Mouse (Mus musculus): ENCODE measurements around the gene Arf4.

- TF ChIP-seq TAL1 (IDR thresholded peaks at IDR 0.05; ENCODE audit: low read length), result no peak
- TF ChIP-seq GATA1 (IDR thresholded peaks at IDR 0.05; ENCODE audit: low read length), result no peak
Observed at GRCm38 (mm10) chr14:26605354-26605753, 32.5 kb upstream of the Arf4 start.
